Mouse (Mus musculus): ENCODE data around the gene Pik3ap1. TPM values are rescaled to one million over a fixed set of nuclear protein-coding genes. Genes with fewer than 3 reads are reported as not detected.

Gene Pik3ap1
- total RNA-seq, 2 experiments from 2014 or later = 6.2 to 8.7 TPM

Other genes with a start within 250 kb of the Pik3ap1 start
- gene Tll2, start 178.3 kb downstream of the Pik3ap1 start, total RNA-seq (2021) = under 1 TPM; 0.27 to 0.94 TPM
- 100 to 1,000 TPM; 143 to 149 TPM for gene Tm9sf3, start 121.1 kb downstream of the Pik3ap1 start, total RNA-seq (2021)
- 10 to 100 TPM; 13.9 to 17.7 TPM for gene Lcor, start 97.5 kb upstream of the Pik3ap1 start, total RNA-seq (2021)
- gene Gm340, start 197.3 kb upstream of the Pik3ap1 start, total RNA-seq (2021) = 10 to 100 TPM; 10.1 to 13.0 TPM

Data from adrenal gland, postnatal 10 days (tissue).